Mouse (Mus musculus) hindbrain, embryonic 11.5 days (tissue): ENCODE results near the gene Gm4312. TPM values are rescaled to one million over a fixed set of nuclear protein-coding genes. Genes with fewer than 3 reads are reported as not detected.
"Not testable (repeated sequence)": the region's sequence is repeated elsewhere in the genome, so short reads cannot be mapped to it uniquely, and the experiment has no call there.

Source experiments
- ATAC-seq: fragments of 200-750 bp; cut with Nextera tagmentation; 2 replicates; pipeline ENCODE4 v1.8.0; 2017; ENCODE audit warnings: mild to moderate bottlenecking, moderate TSS enrichment, moderate library complexity; ENCODE audit not compliant: low FRiP score
- DNase-seq: peaks from one replicate; pipeline ENCODE4 v3.0.0-alpha.2; 2015; ENCODE audit warnings: low spot score
- H3K27ac ChIP-seq: fragments of 300-500 bp; sonication (generic); 2 replicates; pipeline ENCODE4 v1.5.1; 2014; ENCODE audit warnings: mild to moderate bottlenecking, low read depth, low read length
- H3K27me3 ChIP-seq: fragments of 300-500 bp; sonication (generic); 2 replicates; pipeline ENCODE4 v1.6.1; 2014; ENCODE audit warnings: mild to moderate bottlenecking, low read length, moderate library complexity, mixed read lengths; ENCODE audit not compliant: control insufficient read depth, insufficient read depth
- H3K36me3 ChIP-seq: fragments of 300-500 bp; sonication (generic); 2 replicates; pipeline ENCODE4 v1.6.1; 2014; ENCODE audit warnings: mild to moderate bottlenecking, low read length, moderate library complexity, mixed read lengths; ENCODE audit not compliant: control insufficient read depth, insufficient read depth
- H3K4me1 ChIP-seq: fragments of 300-500 bp; sonication (generic); replicated peaks from 2 replicates; pipeline ENCODE4 v1.6.1; 2014; ENCODE audit warnings: low read length, mixed read lengths; ENCODE audit not compliant: control insufficient read depth, insufficient read depth
- H3K4me2 ChIP-seq: fragments of 300-500 bp; sonication (generic); replicated peaks from 2 replicates; pipeline ENCODE4 v1.6.1; 2014; ENCODE audit warnings: mild to moderate bottlenecking, low read depth, low read length
- H3K4me3 ChIP-seq: fragments of 300-500 bp; sonication (generic); 2 replicates; pipeline ENCODE4 v1.5.1; 2014; ENCODE audit warnings: low read depth, low read length
- H3K9ac ChIP-seq: fragments of 300-500 bp; sonication (generic); 2 replicates; pipeline ENCODE4 v1.6.1; 2014; ENCODE audit warnings: low read depth, low read length
- H3K9me3 ChIP-seq: fragments of 300-500 bp; sonication (generic); 2 replicates; pipeline ENCODE4 v1.6.1; 2016; ENCODE audit warnings: low read length; ENCODE audit not compliant: control insufficient read depth
- WGBS: fragments of 180-500 bp; shearing (Covaris S2); extraction: QIAGEN DNeasy Blood & Tissue Kit; methylation state at CpG from one replicate; pipeline ENCODE4 v1.1.7; 2014; 5-methylcytosine and 5-hydroxymethylcytosine counted together
- polyA plus RNA-seq: library from polyadenylated mRNA; unstranded; fragments of >200 nt; fragmentation: Nextera tagmentation; extraction: Ambion mirVana; gene quantifications from 2 replicates; pipeline ENCODE4 v1.2.1, GENCODE M21; 2014

Gm4312 gene
- polyA plus RNA-seq, 1 experiment from 2014 or later = not detected

DNA sequence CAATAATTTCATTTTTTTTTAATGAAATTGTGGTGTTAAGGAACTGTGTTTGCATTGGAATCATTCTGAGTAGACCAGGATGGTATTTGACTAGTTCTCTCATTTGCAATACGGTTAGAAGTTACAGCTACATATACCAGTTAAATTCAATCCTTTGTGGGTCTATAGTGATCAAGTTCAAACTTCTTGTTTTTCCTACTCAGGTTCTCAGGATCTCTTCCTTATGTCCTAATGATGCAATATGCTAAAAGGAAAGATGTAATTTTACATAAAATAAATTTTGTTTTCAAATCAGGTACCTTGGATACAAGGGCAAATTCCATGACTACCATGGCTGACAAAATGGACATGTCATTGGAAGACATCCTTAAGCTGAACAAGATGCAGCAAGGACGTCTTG lies 47.0 kb downstream of the Gm4312 start, which contains the start of gene Gm4301:
Gene Gm4301 (plus strand): TSS at position 301 of the 400 bp plus-strand sequence.
- not testable (repeated sequence) for H3K9ac ChIP-seq, H3K36me3 ChIP-seq, H3K4me1 ChIP-seq, H3K4me3 ChIP-seq, H3K27me3 ChIP-seq, H3K9me3 ChIP-seq, ATAC-seq, H3K4me2 ChIP-seq, DNase-seq, H3K27ac ChIP-seq
- no CpG with 5 or more reads among the region's 2 CpGs for WGBS

Other genes starting within 250 kb of the Gm4312 start
- gene Gm4301, start 46.9 kb downstream of the Gm4312 start, polyA plus RNA-seq = not detected in 2 replicates
- not detected in 2 replicates for gene Gm4302, start 41.7 kb downstream of the Gm4312 start, polyA plus RNA-seq
- gene Gm4303, start 36.6 kb downstream of the Gm4312 start, polyA plus RNA-seq = not detected in 2 replicates
- gene Gm4305, start 31.5 kb downstream of the Gm4312 start, polyA plus RNA-seq = not detected in 2 replicates
- not detected in 2 replicates for gene Gm4307, start 21.2 kb downstream of the Gm4312 start, polyA plus RNA-seq
- 19.2 and 20.0 TPM in 2 replicates for gene Tmtc3, start 104.8 kb upstream of the Gm4312 start, polyA plus RNA-seq
- gene Cep290, start 105.0 kb upstream of the Gm4312 start, polyA plus RNA-seq = 7.4 and 8.9 TPM in 2 replicates
- gene 4930430F08Rik, start 207.9 kb upstream of the Gm4312 start, polyA plus RNA-seq = 10.5 and 12.2 TPM in 2 replicates
- not detected in 2 replicates for gene 1700017N19Rik, start 207.9 kb upstream of the Gm4312 start, polyA plus RNA-seq